Mouse (Mus musculus) heart, adult 18-20 months (tissue): ENCODE measurements at regions not wholly inside any gene's neighbourhood (a gene's known extent, or its start where the extent isn't known, plus 50 kb on each side); places are given as distances from the start of the nearest gene placed in this dataset.

Experiments
- DNase-seq, 2 experiments: peaks; one replicate each; pipeline ENCODE4 v3.0.0; 2021 to 2022; ENCODE audit warnings: mixed read lengths in 1 of 2

DNA sequence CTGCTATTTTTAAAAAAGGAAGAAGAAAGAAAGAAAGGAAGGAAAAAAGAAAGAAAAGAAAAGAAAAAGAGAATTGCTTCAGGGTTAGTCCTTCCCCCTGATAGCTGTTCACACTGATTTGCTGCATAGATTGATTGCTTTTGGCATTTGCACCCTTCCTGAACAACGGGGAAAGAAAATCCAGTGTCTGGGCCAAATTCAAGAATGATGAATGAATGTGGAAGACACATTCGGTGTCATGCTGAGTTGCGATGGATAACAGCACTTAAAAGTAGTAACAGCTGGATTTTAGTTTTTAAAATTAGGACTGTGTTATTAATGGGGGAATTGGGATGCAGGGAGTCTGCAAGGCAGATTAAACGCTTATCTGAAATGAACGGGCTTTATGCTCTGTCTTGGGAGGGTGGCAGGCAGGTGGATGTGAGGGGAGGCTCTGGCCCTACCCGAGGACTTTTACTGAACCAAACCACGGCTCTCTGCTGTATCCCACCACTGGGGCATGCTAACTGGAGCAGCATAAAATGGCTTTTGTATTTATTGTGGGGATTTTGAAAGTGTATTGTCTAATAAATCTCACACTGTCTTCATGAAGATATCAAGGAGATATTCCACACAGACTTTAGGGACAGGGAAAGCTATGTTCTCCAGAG, 114.4 kb downstream of the Lca5 start:
- no peak for DNase-seq

DNA sequence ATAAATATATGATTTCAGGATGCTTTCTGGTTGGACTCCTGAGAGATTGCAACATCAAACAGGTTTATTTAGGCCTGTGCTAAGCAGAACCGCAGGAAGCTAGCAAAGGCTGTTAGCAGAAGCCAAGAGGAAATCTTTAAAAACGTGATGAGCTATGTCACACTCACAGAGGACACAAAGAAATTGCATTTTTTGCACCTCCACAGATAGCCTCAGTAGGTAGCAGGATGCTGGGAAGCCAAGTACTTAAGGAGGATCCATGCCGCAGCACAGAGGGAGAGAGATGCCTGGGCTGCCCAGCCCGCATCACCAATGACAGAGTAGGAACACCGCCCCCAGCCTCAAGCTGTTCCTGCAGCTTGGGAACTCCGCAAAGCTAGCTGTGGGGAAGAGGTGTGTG, 115.0 kb downstream of the Lca5 start:
- DNase-seq = no peak

DNA sequence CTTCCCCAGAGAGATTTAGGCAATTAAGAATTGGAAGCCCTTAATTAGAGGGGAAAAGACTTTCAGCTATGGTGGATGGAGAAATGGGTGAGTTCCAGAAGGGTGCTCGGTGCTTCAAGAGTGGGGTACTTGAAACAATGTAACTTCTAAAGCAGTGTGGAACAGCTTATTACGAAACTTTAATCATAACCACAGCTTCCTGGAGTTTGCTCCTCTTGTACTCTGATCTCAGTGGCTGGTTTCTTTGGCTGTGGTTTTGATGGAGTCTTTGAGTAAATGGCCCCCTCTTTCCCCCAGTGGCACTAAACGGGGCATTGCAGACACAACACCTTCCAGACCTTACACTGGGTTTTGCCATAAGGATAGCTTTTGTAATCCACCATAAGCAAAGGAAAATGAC, 116.6 kb downstream of the Lca5 start:
- no peak for DNase-seq

DNA sequence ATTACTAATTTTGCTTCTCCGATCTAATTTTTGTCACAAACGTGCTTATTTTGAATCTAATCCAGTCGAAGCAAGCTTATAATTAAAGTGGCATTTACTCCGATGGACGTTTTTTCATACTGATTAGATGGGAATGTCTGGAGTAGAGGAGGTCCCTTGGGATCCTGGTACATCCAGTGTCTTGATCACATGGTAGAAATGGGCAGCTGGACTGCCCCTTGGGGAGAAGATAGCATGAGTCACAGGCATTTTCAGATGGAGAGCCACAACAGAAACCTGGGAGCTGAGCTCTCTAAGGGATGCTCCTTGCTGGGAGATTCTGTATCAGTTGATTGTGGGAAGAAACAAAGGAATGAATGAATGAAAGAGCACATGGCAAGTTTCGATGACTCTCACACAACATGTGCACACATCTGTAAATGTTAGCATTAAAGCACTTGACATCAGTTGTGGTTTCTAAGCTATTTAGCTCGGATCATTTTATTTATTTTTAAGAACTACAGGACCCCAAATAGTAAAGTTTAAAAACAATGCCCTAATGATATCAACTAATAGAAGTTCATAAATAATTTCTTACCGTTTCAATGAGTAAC, 117.8 kb downstream of the Lca5 start:
- DNase-seq = peak; percentile 45 to 65

DNA sequence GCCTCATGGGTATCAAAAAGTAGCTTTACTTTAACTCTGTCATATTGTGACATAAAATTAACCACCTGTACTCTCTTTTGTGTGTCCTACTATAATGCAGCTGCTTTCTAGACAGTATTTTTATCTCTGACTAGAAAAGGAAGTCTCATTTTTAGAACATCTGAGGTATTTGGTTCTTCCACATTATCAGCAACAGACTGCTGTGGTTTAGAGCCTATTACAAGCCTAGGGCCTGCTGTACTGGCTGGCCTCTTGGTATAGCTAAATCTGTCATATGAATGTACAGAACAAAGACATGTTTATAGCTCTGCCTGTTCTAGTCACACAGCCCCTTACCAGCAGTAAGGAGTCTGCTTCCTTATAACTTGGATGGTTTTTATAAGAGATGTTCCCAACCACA, 119.1 kb downstream of the Lca5 start:
- DNase-seq = no peak

DNA sequence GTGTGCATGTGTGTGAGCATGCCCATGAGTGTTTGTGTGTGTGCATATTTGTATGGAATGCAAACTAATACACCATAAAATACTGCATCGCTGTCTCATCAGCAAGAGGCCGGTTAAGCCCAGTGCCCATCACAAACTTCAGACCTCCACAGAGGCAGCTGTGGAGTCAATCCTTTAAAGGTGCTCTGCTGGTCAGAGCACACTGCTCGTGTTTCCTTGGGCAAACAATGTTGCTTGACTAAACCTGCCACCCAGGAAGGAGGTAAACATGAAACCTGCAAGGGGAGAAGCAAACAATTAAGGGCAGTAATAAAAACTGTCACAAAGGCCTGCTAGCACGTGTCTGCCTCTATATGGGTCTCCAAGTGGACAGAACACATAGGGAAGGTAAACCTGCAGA, 120.1 kb downstream of the Lca5 start:
- no peak for DNase-seq

DNA sequence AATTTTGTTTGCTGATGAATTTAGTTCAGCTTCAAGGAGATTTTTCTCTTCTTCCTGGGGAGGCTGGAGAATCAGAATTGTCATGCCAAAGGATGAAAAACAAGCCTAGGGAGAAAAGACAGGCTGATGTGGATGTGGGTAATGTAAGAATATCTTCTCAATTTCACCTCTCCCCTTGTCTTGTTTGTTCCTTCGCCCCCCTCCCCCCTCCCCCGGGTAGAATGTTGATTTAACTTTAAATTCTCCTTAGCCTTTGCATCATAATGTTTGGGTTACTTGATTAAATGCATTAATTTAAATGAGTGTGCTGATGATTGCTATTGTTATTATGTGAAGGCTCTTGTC, 124.1 kb downstream of the Lca5 start:
- no peak for DNase-seq

DNA sequence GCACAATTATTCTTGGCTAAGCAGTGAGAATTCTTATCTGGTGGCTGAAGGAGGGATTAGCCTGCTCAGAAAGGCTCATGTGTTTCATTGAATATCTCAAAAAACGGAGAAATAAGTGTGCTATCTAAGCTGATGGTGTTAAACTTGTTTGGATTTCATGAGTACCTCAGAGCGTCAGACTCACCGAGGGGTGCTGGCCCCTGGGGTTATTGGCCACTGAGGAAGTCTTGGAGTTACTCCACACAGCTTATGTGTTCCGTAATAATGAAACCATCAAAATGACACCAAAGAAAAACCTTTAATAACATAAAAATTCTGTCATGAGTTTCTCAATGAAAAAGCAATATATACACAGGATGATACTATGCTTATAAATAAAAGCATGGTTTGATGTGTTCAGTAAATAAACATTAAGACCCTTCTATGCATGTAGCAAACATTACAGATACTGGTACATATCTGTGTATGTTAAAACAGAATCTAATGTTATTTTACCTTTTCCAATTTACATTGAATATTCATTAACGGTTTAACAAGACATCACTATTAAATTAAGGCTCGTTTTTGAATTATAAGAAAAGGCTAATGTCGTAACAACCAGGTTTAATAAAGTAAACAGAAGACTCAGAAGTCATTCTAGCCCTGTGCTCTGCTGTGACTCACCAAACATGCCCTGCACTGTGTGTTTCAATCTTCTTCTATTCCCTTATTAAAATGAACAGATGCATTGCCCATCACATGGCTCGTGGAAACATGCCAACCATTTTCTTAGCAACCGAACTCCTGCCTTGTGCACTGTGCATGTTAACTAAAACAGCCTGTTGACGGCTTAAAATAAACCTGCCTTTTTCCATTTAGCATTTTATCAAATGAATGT, 124.7 kb downstream of the Lca5 start:
- DNase-seq = peak in 1 of 2 experiments; percentile 21

DNA sequence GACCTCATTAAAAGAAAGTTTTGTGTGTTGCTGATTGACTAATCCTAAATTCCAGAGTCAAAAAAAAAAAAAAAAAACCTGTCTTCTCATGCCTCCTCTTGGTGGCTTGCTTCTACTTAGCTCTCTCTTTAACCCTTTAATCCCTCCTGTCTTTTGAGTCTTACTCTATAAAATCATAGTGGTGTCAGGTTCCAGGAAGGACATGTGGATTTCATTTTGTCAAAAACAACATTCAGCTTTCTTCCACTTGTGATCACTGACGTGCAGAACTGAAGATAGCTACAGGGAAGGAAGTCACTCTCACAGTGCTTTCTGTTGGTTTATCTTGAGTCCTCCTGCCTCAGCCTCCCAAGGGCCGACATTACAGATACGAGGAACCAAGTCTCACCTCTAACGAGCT, 132.2 kb downstream of the Lca5 start:
- no peak for DNase-seq

DNA sequence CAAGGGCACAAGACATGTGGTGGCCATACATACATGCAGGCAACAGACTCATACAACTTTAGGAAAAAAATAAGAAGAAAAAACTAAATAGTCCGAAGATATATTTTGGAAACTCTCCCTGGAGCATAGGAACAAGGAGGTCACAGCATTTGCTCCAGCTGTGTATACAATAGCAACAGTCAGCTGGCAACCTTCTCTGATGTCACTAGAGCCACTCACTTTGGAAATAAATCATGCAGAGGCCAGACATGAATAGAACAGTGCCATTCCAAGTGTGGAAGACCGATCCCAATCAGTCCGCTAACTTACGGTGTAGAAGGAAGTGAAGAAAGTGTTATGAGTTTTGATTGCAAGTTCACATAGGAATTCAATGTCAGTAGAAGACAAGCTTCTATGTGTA, 132.8 kb downstream of the Lca5 start:
- DNase-seq = no peak

DNA sequence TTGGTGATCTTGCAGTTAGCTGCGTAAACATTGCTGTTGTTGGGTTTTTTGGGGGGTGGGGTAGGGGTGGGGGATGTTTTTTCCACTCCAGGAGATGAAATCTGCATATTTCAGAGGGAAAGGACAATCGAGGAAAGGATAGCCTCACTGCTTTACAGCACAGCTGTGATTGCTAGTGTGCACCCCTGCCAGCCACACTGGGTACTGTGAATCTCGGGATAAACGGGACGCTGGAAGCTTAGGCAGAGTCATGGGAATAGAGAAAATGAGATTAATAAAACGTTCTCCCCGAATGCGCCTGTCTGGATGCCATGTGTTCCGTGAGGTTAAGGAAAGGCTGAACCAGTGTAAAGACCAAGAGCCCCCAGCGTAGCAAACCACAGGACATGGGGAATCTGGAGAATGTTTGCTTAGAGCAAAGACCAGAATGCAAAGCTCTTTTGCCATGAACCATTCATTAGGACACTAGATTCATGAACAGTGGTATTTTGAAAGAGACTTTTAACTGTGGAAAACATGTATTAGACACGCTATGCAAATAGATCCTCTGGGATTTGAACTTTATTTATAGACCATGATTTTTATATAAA, 133.5 kb downstream of the Lca5 start:
- DNase-seq = no peak

DNA sequence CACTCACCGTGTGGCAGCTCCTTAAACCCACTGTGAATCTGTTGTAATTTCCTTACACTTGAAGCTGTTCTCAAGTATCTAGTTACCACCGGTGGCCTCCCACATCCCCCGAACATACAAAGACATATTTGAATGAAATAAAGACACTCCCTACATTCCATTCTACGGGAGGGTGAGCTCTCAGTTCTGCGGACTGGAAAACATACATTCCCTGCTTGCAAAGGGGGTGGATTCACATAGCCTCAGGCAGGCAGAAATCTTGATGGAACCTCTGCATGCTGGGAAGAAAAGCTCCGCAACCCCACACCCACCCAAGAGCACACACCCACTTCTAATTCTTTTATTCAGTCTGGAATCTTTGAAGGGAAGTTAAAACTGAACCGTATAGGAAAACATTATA, 136.0 kb downstream of the Lca5 start:
- DNase-seq = no peak

DNA sequence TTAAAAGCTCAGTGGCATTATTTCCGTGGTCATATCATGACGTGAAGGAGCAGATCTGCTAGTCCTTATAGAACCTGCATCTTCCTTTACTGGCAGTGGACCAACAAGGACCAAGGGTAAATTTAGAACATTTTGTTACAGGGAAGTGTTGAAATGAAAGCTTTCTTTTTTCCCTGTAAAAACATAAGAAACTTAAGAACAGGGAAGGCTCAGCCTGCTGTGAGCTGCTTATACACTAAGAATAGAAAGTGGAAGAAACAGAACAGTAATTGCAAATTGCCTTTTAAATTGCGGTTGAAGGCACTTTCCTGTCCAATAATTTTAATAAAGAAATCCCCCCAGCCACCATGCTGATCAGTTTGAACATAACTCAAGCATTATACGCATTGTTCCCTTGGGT, 140.4 kb downstream of the Lca5 start:
- no peak for DNase-seq

DNA sequence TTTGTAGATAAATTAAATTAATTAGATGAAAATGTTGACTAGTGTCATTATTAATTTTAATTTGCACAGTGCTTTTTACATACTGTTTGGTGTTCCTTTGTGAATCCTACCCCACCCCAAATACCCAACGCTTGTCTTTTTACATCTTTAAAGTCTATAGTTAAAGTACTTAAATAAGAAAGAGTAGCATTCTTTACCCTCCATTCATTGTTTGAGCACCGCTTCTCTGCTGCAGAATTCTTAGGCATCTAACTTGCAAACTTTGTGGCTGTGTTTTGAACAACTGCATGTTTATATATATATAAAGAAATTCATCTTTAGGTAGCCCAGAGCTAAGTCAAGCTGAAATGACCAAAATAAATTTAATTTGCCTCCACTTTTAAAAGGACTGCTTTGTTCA, 140.9 kb downstream of the Lca5 start:
- no peak for DNase-seq

DNA sequence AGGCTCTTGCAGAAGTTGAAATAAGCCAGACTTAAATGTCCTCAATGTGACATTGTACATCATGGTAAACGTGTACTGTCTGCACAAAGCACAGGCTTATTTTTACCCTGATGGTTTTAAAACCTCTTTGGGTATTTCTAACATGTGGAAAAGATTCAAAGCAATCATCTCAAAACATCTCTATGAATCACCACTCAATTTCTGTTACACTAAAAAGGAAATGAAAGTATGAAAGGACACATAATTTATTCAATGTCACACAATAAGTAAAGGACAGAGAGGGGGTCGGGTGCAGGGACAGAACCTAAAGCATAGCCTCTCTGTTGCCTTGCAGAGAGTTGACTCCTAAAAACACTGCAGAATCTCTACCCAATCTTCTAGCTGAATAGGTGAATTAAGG, 141.3 kb downstream of the Lca5 start:
- DNase-seq = no peak

DNA sequence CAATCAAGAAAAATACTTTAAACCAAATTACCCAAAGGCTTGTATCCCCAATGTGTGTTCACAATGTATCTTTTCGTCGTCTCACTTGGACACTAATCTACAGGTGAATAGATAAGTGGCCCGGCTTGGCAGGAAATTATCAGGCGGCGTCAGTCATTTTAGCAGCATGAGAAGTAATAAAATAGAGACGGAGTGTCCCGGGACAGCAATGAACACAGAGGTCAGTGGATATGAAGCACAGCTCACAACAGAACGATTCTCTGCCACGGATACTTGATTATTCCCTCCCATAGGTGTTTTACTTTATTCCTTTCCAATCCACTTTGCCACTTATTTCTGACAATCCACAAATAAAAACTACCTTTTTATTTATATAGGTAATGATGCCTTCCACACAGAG, 145.5 kb downstream of the Lca5 start:
- no peak for DNase-seq

DNA sequence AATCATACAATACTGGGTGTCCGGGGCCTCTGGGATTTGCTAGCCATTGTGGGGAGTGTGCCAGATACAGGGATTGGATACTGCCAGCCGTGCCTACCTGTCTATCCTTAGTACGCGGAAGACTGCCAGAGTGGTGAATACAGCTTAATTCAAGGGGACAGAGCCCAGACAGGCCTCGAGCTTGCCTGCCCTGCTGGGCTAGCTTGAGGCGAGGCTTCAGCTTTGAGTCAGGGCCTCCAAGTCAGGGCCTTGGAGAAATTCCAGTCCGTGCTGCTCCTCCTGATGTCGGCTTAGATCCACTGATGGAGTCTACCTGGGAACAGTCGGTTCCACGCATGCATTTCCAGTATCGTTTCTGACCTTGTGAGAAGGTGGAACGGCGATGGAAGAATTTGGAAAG, 146.5 kb downstream of the Lca5 start:
- DNase-seq = no peak

DNA sequence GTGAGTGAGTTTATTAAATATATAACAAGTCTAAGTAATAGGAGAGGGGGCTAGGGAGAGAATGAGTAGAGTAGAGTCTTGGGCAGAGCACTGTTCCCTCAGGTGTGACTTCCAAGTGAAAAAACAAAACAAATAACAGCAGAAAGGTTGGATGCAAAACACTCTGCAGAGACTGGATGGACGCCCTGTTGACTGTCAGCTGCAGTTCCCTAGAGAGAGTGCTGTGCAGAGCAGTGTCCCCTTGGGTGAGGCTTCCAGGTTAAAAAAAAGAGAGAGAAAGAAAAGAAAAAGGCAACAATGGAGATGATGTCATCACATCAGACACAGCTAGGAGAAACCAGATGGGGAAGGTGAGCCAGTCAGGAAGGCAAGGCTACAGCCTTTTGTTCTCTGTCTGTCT, 137.6 kb upstream of the Hmgn3 start:
- no peak for DNase-seq

DNA sequence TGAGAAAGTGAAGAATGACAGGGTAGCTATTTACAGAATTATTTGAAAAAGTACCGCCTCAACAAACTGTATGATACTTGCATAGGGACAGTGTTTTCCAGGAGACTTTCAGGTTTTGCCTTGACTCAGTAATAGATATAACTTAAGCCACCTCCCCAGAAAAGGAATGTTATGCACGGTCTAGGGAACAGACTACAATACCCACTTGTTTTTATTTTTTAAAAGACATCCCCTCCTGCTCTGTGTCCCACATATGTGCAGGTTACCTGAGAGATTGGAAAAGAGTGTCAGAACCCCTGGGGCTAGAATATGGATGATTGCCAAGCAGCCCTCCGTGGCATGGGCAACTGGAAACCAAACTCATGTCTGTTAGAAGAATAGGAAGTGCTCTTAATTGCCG, 137.2 kb upstream of the Hmgn3 start:
- no peak for DNase-seq

DNA sequence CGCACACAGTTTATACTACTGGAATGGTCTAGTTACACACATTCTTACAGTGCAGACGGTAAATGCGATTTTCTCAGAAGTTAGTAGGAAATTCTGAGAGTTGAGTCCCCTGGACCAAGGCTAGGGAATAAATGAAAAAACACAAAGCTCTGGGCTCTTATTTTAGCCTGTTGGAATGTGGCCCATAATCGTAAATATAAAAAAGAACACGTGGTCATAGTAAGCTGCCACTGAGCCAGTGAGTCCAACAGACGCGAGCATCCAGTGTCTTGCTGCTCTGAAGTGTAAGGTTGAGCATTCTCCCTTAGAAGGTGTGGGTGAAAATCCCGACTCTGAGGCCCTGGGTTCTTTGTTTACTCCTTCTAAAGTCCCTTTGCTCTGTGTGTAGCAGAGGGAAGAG, 136.8 kb upstream of the Hmgn3 start:
- no peak for DNase-seq

DNA sequence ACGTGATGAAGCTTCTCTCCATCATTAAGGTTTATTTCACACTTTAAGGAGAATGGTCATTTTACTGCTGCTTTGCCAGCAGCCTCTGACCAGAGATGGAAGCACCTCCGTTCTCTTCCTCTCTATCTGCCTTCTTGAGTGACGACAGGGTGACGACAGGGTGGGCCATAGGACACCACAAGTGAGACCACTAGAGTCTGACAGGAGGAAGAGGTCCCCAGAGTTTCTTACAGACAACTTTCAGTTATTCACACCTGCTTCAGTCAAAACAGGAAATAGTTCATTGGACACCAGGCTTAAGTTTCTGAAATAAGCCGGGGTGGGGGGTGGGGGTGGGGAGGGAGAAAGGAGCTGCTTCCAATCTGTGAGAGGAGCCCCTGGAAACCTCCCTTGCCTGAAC, 131.3 kb upstream of the Hmgn3 start:
- DNase-seq = no peak

DNA sequence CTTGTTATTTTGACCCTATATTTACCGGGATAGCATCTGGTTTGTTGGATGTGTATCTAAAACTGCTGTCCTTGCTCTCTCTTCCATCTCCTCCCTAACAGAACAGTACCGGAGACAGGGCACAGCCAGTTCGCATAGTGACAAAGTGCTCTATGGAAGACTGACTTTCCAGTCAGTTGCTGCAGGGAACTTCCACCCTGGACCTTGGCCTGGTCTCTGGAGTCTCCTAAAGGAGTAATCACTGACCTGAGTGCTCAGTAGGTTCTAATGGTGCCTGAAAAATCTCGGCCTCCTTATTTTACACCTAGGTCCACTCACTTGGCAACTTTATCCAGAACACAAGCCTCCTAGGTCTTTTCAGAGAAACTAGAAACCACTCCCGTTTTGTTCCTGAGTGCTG, 130.9 kb upstream of the Hmgn3 start:
- no peak for DNase-seq

DNA sequence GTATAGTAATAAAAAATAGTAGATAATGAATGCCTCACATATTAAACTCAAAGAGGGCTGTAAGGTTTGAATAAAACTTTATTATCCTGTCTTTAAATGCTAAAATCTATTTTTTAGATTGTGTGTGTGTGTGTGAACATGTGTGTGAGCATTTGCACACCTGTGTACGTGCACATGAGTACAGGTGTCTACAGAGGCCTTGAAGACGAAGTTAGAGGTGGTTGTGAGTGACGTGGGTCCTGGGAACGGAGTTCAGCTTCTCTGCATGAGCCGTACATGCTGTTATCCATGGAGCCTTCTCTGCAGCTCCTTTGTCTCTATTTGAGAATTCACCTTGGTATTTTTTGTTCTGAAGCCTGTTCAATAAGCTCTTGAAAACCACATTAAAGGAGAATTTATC, 129.8 kb upstream of the Hmgn3 start:
- DNase-seq = no peak
